Mouse (Mus musculus) right cerebral cortex, postnatal 14 days (tissue): ENCODE data around the gene Cited4.
A peak's percentile ranks its signal among the peaks of the same experiment; 100 is the strongest.

Experiments used
- DNase-seq: peaks from one replicate; pipeline ENCODE4 v3.0.0; 2022

Gene Cited4

GRCm38 (mm10) chr4:120682168-120682567 is 15.8 kb downstream of the Cited4 start:
- peak; percentile 59 for DNase-seq

GRCm38 (mm10) chr4:120683278-120683997 is 17.1 kb downstream of the Cited4 start:
- no peak for DNase-seq

- DNase-seq = no peak
Measured at GRCm38 (mm10) chr4:120687282-120687681, 20.9 kb downstream of the Cited4 start.

GRCm38 (mm10) chr4:120689317-120689716 is 22.9 kb downstream of the Cited4 start:
- peak; percentile 1 for DNase-seq

GRCm38 (mm10) chr4:120692717-120693116 is 26.3 kb downstream of the Cited4 start:
- peak; percentile 62 for DNase-seq

GRCm38 (mm10) chr4:120697353-120697752 is 31.0 kb downstream of the Cited4 start:
- no peak for DNase-seq

- DNase-seq = peak; percentile 3
Measured at GRCm38 (mm10) chr4:120697799-120698484, 31.6 kb downstream of the Cited4 start.

- DNase-seq = peak; percentile 5
Measured at GRCm38 (mm10) chr4:120701180-120701579, 34.8 kb downstream of the Cited4 start.

GRCm38 (mm10) chr4:120702056-120702455 is 35.7 kb downstream of the Cited4 start:
- peak; percentile 61 for DNase-seq

- no peak for DNase-seq
Measured at GRCm38 (mm10) chr4:120702511-120702910, 36.1 kb downstream of the Cited4 start.

GRCm38 (mm10) chr4:120712236-120712635 is 45.9 kb downstream of the Cited4 start:
- no peak for DNase-seq

- no peak for DNase-seq
Measured at GRCm38 (mm10) chr4:120713021-120713420, 46.6 kb downstream of the Cited4 start.

- DNase-seq = no peak
Measured at GRCm38 (mm10) chr4:120713856-120714497, 47.6 kb downstream of the Cited4 start.

GRCm38 (mm10) chr4:120716141-120716571 is 49.8 kb downstream of the Cited4 start:
- peak; percentile 47 for DNase-seq

- DNase-seq = no peak
Measured at GRCm38 (mm10) chr4:120716765-120717164, 50.4 kb downstream of the Cited4 start.
